Mouse (Mus musculus) E14TG2a.4 (cell line): ENCODE results near the gene Triap1.

Experiments
- CTCF ChIP-seq: conservative IDR thresholded peaks from 2 replicates; pipeline ENCODE4 v1.5.1; 2014; ENCODE audit warnings: low read length
- NANOG ChIP-seq: IDR thresholded peaks from 2 replicates; pipeline ENCODE4 v1.6.1; 2014; ENCODE audit warnings: borderline replicate concordance, low read length, mixed read lengths

GRCm38 (mm10) chr5:115347564-115347963 lies 6.5 kb downstream of the Triap1 start:
- TF ChIP-seq CTCF (peak; percentile 93), NANOG (no peak)
